Mouse (Mus musculus) erythroblast, adult 5-6 weeks (primary cell): ENCODE measurements around the gene Mrln. TPM values are rescaled to one million over a fixed set of nuclear protein-coding genes. Genes with fewer than 3 reads are reported as not detected.

ENCODE experiments used
- ATAC-seq: replicated peaks from 2 replicates; pipeline ENCODE4 v1.8.0; 2016; ENCODE audit warnings: moderate number of reproducible peaks, mild to moderate bottlenecking, moderate TSS enrichment, inconsistent platforms; ENCODE audit not compliant: poor library complexity, low FRiP score, severe bottlenecking
- total RNA-seq, 2 experiments: library from RNA; stranded (forward) in 1 of 2; stranded (reverse) in 1 of 2; fragments of 150-400 nt in 1 of 2; fragments of 200-764, 138-1000 nt in 1 of 2; gene quantifications; 2 replicates each; pipeline versions ENCODE4 v1.2.3 to v1.2.4; 2015 to 2017; ENCODE audit warnings: low replicate concordance in 2 of 2

The Mrln gene
- total RNA-seq, 2 experiments from 2014 or later, result not detected

- no peak for ATAC-seq
Observed at GRCm38 (mm10) chr10:70246076-70246475, 41.6 kb downstream of the Mrln start.

GRCm38 (mm10) chr10:70250354-70250753 is 45.9 kb downstream of the Mrln start:
- no peak for ATAC-seq

- no peak for ATAC-seq
Observed at GRCm38 (mm10) chr10:70250766-70251165, 46.3 kb downstream of the Mrln start.

GRCm38 (mm10) chr10:70254666-70255065 is 50.2 kb downstream of the Mrln start:
- no peak for ATAC-seq

- no peak for ATAC-seq
Observed at GRCm38 (mm10) chr10:70255601-70256210, 51.2 kb downstream of the Mrln start.

GRCm38 (mm10) chr10:70257029-70257428 is 52.6 kb downstream of the Mrln start:
- ATAC-seq, result no peak

- ATAC-seq, result no peak
Observed at GRCm38 (mm10) chr10:70260904-70261303, 56.4 kb downstream of the Mrln start.

- no peak for ATAC-seq
Observed at GRCm38 (mm10) chr10:70262051-70262450, 57.6 kb downstream of the Mrln start.

GRCm38 (mm10) chr10:70263681-70264189 is 59.3 kb downstream of the Mrln start:
- no peak for ATAC-seq

- no peak for ATAC-seq
Observed at GRCm38 (mm10) chr10:70264337-70265036, 60.0 kb downstream of the Mrln start.

GRCm38 (mm10) chr10:70266501-70266900 is 62.0 kb downstream of the Mrln start:
- ATAC-seq, result no peak

- ATAC-seq, result no peak
Observed at GRCm38 (mm10) chr10:70268581-70269446, 64.3 kb downstream of the Mrln start.

Other genes starting within 250 kb of the Mrln start
- gene Ccdc6, start 107.5 kb upstream of the Mrln start, total RNA-seq (2015; ENCODE audit: low replicate concordance), result 16.5 and 19.6 TPM in 2 replicates
- gene Ccdc6, start 107.5 kb upstream of the Mrln start, total RNA-seq (2017; ENCODE audit: low replicate concordance), result 18.6 and 35.5 TPM in 2 replicates
- gene Slc16a9, start 40.4 kb downstream of the Mrln start, total RNA-seq (2015; ENCODE audit: low replicate concordance), result 0.84 and 2.5 TPM in 2 replicates
- 0.42 and 1.6 TPM in 2 replicates for gene Slc16a9, start 40.4 kb downstream of the Mrln start, total RNA-seq (2017; ENCODE audit: low replicate concordance)
- not detected in 2 replicates for gene Fam13c, start 235.8 kb downstream of the Mrln start, total RNA-seq (2015; ENCODE audit: low replicate concordance)
- not detected in 2 replicates for gene Fam13c, start 235.8 kb downstream of the Mrln start, total RNA-seq (2017; ENCODE audit: low replicate concordance)